10 mouse cellular contexts compared by ENCODE assay signal in the genomic region with DNA sequence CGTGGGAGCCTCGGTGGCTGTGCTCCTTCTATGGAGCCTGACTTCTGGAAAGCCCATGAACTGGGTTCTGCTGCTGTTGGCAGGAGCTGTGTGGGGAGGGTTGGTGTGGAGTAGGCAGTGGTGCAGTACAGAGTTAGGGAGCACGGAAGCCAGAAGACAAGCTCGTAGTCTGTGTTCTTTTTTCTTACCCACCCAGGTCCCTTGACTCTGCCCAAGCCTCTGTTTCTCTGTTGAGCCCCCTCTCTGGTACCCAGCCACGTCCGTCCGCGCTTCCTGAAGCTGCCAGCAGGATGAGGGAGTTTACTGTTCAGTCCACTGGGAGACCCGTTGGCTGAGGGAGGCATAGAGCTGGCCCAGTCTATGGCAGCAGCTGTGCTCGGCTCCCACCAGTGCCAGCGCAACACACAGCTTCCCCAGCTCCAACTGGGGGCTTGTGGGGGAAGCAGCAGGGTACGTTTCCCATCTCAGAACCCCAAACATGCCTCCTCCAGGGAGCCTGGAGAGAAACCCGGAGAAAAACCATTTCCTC. TPM values are rescaled to one million over a fixed set of nuclear protein-coding genes. Genes with fewer than 3 reads are reported as not detected.
DNase-seq lines count a peak whose midpoint lies in the region; ATAC-seq and TF ChIP-seq lines count a peak whose summit lies in the region.
"Had no signal": no experiment of that assay in that cellular context is flagged by ENCODE, and none has a peak within 500 bp of the region (broad histone marks: within the 10 kb centered on the region; RNA-seq: fewer than 3 reads in every experiment).

No protein-coding gene starts in this region.

- peaks cover 36% of the 10 kb centered on the region for H3K36me3 ChIP-seq in forebrain, embryonic 16.5 days (ENCODE audit: control insufficient read depth, insufficient read depth)
- H3K36me3 ChIP-seq in neural tube, embryonic 14.5 days (ENCODE audit: control insufficient read depth, insufficient read depth, low read length), result peaks cover 51% of the 10 kb centered on the region

- no peak; the same call in 1 of the 2 replicates for TF ChIP-seq CTCF in left cerebral cortex, adult 2 months (IDR thresholded peaks at IDR 0.05)

- 59% methylated on average over 13 of the region's 13 CpGs for WGBS in forebrain, embryonic 16.5 days
- WGBS in neural tube, embryonic 14.5 days, result 35% methylated on average over 13 of the region's 13 CpGs

- 0 out of 2 replicates have a peak overlapping the region, but pooled peaks have one; percentile 6 for H3K9ac ChIP-seq in forebrain, embryonic 16.5 days (replicated peaks; ENCODE audit: low read depth, low read length)
- H3K9ac ChIP-seq in neural tube, embryonic 14.5 days (replicated peaks; ENCODE audit: low read depth, low read length), result no peak overlapping the region

- peak in 1 of 2 experiments; percentile 13 for DNase-seq in left cerebral cortex, adult 2 months (ENCODE audit: extremely low spot score in 1 of 2, low spot score in 2 of 2)
- no peak for DNase-seq in left cerebral cortex, adult 8-10 months (ENCODE audit: low spot score in 2 of 2)
- peak; percentile 44 for DNase-seq in layer of hippocampus, adult 9-11 months
- DNase-seq in lung, postnatal 14 days, result no peak
- no peak for DNase-seq in spleen, postnatal 36 days (ENCODE audit: low spot score in 2 of 2)
- no peak for DNase-seq in retina, embryonic 14.5 days (ENCODE audit: low spot score)

- no peak overlapping the region for H3K4me3 ChIP-seq in left cerebral cortex, adult 2 months
- no peak overlapping the region for H3K4me3 ChIP-seq in forebrain, embryonic 16.5 days (replicated peaks; ENCODE audit: low read length)
- H3K4me3 ChIP-seq in neural tube, embryonic 14.5 days (ENCODE audit: low read depth, low read length), result no peak overlapping the region

- intact Hi-C loops in left cerebral cortex, adult 2 months (cut with DNase I), result no loop called here

- no peaks in the 10 kb centered on the region for H3K27me3 ChIP-seq in forebrain, embryonic 16.5 days (replicated peaks; ENCODE audit: control insufficient read depth, insufficient read depth, low read length)
- no peaks in the 10 kb centered on the region for H3K27me3 ChIP-seq in neural tube, embryonic 14.5 days (ENCODE audit: control insufficient read depth, insufficient read depth, low read length)

- no peak overlapping the region for H3K4me2 ChIP-seq in forebrain, embryonic 16.5 days (ENCODE audit: low read length)
- no peak overlapping the region for H3K4me2 ChIP-seq in neural tube, embryonic 14.5 days (ENCODE audit: low read depth, low read length)

- ATAC-seq in forebrain, embryonic 16.5 days, result peak; percentile 68
- ATAC-seq in neural tube, embryonic 14.5 days (ENCODE audit: low read depth), result peak; percentile 56

- H3K27ac ChIP-seq in left cerebral cortex, adult 2 months, result peak overlapping the region; percentile 40; the same call in 1 of the 2 replicates
- H3K27ac ChIP-seq in forebrain, embryonic 16.5 days (ENCODE audit: low read length), result peak overlapping the region; percentile 52; the same call in 1 of the 2 replicates
- H3K27ac ChIP-seq in neural tube, embryonic 14.5 days (ENCODE audit: low read depth, low read length), result peak overlapping the region; percentile 45

- peaks cover 6% of the 10 kb centered on the region for H3K4me1 ChIP-seq in forebrain, embryonic 16.5 days (replicated peaks; ENCODE audit: control insufficient read depth, insufficient read depth, low read length)
- H3K4me1 ChIP-seq in neural tube, embryonic 14.5 days (ENCODE audit: control insufficient read depth, insufficient read depth, low read length), result peaks cover 7% of the 10 kb centered on the region; the same call in 1 of the 2 replicates

- H3K9me3 ChIP-seq in forebrain, embryonic 16.5 days (ENCODE audit: control insufficient read depth, low read length), result no peaks in the 10 kb centered on the region
- H3K9me3 ChIP-seq in neural tube, embryonic 14.5 days (ENCODE audit: control insufficient read depth, low read length), result no peaks in the 10 kb centered on the region

RNA-seq across cellular contexts. Expression of a gene that starts 7.3 kb away (rescaled TPM):
- under 1 TPM; 0.18 to 0.49 TPM for total RNA-seq in left cerebral cortex, adult 2 months (2021)
- total RNA-seq in left cerebral cortex, adult 8-10 months (2022), result under 1 TPM; 0.14 to 0.70 (median 0.24) TPM
- 2.0 TPM in 2 replicates for polyA plus RNA-seq in forebrain, embryonic 16.5 days (2015; fragmentation: Nextera tagmentation; extraction: Ambion mirVana)
- polyA plus RNA-seq in neural tube, embryonic 14.5 days (2014; fragmentation: Nextera tagmentation; extraction: Ambion mirVana), result 3.3 and 3.6 TPM in 2 replicates
- total RNA-seq: megakaryocyte, adult 5-6 weeks had no signal
- polyA plus RNA-seq: heart, postnatal 0 days had no signal

RNA-seq across cellular contexts. Expression of a gene that starts 17.7 kb away (rescaled TPM):
- total RNA-seq in left cerebral cortex, adult 2 months (2021), result 100 to 1,000 TPM; 138 to 147 TPM
- 100 to 1,000 TPM; 138 to 149 (median 144) TPM for total RNA-seq in left cerebral cortex, adult 8-10 months (2022)
- 235 and 242 TPM in 2 replicates for polyA plus RNA-seq in forebrain, embryonic 16.5 days (2015; fragmentation: Nextera tagmentation; extraction: Ambion mirVana)
- 140 and 206 TPM in 2 replicates for polyA plus RNA-seq in neural tube, embryonic 14.5 days (2014; fragmentation: Nextera tagmentation; extraction: Ambion mirVana)

RNA-seq across cellular contexts. Expression of a gene that starts 17.9 kb away (rescaled TPM):
- total RNA-seq in left cerebral cortex, adult 2 months (2021), result 10 to 100 TPM; 61.5 to 65.4 TPM
- 10 to 100 TPM; 62.4 to 69.8 (median 64.3) TPM for total RNA-seq in left cerebral cortex, adult 8-10 months (2022)
- polyA plus RNA-seq in forebrain, embryonic 16.5 days (2015; fragmentation: Nextera tagmentation; extraction: Ambion mirVana), result 108 and 112 TPM in 2 replicates
- 115 and 127 TPM in 2 replicates for polyA plus RNA-seq in neural tube, embryonic 14.5 days (2014; fragmentation: Nextera tagmentation; extraction: Ambion mirVana)

RNA-seq across cellular contexts. Expression of a gene that starts 36.4 kb away (rescaled TPM):
- 10 to 100 TPM; 12.5 to 14.5 TPM for total RNA-seq in left cerebral cortex, adult 2 months (2021)
- total RNA-seq in left cerebral cortex, adult 8-10 months (2022), result 10 to 100 TPM; 12.9 to 17.1 (median 15.9) TPM
- polyA plus RNA-seq in forebrain, embryonic 16.5 days (2015; fragmentation: Nextera tagmentation; extraction: Ambion mirVana), result 40.5 and 42.7 TPM in 2 replicates
- polyA plus RNA-seq in neural tube, embryonic 14.5 days (2014; fragmentation: Nextera tagmentation; extraction: Ambion mirVana), result 50.9 and 52.2 TPM in 2 replicates
